Mouse (Mus musculus) 416B (cell line): ENCODE data around the gene Msantd2.

Source experiments
- DNase-seq: peaks from one replicate; pipeline ENCODE4 v3.0.0; 2011; ENCODE audit warnings: low read depth

The Msantd2 gene

DNA sequence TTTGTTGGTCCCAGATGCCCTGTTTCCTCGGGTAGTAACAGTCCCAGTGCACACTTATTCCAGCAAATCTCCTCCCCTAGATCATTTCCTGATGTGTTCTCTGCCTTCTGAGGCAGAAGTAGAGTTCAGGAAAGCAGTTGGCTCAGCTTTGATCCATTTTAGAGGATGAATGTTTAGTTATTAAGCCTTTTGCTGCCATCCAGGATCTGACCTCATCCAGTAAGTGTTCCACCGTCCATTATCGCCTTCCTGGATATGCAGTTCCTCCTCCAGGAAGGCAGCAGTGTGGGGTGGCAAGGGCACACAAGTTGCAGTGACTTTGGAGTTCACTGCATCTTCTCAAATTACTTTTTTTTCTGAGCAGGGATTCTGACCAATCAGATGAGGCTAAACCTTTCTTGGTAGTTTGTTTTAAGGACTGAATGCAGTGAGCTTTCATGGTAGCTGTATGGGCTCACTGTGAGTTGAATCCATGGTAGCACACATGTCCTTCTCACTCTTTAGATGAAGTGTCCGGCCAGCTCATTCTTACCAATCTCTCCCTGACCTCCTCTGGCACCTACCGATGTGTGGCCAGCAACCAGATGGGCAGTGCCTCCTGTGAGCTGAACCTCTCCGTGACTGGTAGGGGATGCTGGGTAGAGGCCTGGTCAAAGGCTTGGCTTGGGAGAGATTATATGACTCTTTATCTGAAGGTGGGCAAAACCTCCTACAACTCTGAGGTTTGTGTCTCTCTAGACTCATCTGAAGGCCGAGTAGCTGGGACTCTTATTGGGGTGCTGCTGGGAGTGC, 52.9 kb downstream of the Msantd2 start:
- peak; percentile 33 for DNase-seq

DNA sequence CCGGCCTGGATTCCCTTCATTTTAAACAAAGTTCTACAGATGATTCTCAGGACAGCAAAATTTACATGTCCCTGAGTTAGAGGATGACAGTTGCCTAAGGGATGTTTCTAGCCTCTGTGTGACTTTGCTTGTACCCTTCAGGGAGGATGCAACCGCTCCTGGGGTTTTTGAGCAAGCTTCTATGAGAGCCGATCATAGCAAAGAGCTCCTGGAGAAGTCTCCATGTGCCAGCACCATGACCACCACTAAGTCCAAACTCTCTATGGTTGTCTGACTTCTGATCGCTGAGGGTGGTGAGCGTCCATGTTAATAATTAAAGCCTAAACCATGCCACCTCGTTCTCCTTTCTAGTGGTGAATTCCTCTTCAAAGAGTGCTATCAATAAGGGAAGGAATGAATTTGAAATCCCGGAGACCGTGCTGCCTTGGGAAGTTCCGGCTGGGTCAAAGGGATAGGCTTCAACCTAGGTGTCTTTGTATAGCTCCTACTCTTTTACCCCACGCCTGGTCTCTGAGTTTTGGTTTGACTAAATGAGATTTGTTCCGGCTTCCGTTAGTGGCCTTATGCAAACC, 54.8 kb downstream of the Msantd2 start:
- DNase-seq, result no peak

DNA sequence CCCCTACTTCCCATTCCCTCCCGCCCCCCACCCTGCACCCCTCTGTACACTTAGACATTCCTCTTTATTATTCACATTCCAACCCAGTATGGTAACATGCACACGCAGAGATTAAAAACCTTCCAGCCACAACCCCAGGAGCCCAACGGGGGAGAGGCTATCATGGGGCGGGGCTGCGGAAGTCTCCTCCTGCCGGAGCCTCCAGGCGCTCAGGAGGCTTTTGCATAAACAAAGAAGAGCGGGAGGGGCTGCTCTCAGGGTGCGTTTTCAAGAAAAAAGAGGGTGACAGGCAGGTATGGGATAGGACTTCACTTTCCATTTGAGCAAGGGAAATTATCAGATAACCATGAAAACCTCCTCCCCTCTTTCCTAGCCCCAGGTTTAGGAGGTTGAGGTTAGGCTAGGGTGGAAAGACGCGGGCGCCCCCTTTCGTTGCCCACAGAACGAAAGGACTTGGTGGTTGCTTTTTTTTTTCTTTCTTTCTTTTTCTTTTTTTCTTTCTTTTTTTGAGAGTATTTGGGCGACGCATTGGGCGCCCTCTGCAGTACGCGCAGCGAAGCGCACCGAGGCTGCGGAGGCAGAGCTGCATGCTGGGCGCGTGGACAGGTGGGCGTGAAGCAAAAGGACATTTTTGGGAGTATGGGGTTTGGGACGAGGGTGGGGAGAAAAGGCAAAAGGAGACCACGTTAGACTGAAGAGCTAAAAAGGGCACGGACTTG, 55.5 kb downstream of the Msantd2 start:
- no peak for DNase-seq

DNA sequence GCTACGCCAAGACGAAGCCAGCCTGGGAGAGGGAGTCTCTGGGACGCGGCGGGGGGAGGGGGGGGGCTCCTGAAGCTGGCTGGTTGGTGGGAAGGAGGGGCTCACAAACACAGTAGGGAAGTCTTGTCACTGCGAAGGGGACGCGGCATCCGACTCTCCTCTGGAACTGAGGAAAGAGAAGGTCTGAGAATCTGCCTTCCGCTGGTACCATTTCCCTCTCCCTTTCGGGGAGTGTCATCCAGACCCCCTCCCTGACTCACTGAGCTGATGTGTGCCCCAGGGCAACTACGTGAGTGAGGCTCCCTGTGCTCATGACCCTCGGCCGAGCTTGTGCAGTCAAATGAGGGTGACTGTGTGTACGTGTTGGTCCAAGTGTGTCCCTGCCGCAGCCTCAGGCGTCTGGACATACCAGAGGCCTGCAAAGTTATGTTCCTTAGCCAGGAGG, 56.1 kb downstream of the Msantd2 start:
- no peak for DNase-seq

DNA sequence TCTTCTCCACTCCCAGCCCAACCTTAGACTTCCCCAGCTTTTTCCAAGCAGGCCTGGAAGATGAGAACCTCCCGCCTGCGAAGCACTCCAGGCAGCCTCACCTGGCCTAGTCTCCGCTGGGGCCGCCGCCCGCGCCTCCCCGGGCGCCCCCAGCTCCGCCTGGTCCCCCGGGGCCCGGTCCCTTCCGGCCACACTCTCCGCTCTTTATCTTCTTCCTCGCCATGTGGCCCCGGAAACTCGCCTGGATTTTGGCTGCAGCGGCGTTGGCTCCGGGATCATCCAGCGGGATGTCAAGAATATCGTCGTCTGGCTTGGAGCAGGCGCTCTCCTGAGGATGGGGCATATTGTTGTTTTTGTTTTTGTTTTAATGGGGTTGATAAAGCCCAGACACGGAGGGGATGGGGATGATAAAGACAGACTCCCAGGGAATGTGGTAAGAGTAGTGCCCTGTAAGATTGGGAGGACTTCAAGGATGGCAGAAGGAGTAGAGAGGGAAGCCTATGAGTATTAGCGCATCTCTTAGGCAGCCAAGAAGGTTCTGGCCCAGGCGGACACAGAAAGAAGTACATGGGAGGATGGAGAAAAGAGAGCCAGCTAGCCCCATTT, 56.8 kb downstream of the Msantd2 start:
- no peak for DNase-seq

DNA sequence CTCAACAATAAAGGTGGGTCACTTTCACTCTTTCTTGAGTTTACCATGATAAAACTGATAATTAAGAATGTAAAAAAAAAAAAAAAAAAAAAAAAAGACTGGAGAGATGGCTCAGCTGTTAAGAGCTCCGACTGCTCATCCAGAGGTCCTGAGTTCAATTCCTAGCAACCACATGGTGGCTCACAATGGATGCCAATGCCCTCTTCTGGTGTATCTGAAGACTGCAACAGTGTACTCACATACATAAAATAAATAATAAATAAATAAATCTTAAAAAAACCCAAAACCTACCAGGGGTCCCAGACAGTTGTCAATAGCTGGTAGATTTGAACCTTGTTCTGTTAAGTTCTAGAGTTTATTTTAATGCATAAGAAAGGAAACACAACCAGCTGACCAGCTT, 57.8 kb downstream of the Msantd2 start:
- DNase-seq, result peak; percentile 44

DNA sequence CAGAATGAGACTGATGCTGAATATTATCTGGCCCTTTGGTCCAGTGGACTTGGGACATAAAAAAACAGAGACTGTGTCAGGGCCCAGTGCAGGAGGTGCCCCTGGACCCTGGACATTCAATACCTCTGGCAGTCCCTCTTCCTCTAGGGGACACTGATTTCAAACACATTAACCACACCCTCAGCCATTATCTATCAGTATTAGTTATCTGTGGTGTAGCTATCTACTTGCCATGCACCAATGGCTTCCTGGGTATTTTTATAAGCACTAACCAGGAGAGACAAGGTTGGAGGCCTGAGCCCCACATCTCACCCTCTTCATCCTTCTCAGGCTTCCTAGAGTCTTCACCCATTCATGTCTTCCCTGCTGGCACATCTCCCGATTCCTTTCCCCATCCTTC, 61.3 kb downstream of the Msantd2 start:
- no peak for DNase-seq

DNA sequence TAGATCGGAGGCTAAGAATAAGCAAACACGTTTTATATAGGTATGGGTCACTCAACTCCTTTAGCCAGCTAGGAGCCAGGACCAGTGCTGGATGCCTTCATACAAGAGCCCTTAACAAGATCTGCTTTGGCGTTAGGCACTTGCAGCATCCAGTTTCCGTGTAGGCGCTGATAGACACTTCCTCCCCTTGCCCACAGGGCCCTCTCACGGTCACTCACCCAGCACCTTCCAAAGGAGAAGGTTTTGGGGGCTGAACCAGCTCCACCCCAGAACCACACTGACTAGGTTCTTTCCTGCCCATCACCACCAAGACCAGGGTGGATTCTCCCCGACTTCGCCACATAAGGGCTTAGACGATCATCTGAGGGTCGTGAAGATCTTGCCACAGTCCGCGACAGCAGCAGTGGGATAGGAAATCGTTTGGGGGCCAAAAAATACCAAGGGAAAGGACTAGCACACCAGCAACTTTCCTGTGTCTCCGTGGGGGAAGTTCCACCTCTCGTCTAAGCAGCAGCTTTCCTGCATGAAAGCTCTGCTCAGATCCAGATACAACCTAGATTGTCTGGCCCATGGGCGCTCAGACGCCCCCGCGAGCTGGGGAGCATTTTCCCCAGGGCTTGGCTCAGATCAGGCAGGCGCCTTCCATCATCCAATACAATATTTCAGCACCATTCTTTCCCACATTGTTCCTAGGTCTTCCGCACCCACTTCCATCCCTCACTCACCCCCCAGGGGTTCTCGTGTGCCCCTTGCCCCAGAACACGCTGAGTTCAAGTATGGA, 62.8 kb downstream of the Msantd2 start:
- peak; percentile 73 for DNase-seq

DNA sequence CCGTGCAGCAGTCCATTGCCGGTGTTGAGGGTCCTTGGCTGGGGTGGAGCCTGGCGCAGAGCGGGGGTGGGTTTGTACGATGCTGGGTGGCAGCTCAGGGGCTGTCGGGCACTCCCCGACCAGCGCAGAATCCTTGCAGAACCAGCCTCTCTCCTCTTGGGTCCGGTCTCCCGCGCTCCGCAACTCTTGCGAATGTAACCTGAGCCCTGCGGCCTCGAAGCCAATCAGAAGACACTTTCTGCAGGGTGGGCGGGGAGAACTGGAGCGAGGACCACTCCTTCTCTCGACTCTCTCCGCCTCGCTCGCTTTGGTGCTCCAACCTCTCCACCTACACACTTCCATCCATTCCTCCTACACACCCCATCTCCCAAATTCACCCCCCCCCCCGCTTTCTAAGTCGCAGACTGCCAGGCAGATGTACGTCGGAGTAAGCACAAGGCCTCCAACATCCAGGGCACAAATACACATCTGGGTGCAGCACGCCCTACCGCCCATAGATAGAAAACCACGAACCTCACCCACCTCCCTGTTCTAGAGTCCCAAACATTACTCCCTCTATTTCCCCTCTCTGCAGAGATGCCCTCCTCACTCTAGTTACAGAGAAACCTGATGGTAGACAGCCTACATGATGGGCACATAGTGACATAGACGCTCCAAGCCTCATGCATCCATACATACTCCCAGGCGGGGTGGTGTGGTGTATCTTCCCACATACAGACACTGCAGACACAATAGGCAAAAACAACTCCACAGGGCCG, 63.6 kb downstream of the Msantd2 start, which contains the start of gene Nrgn:
Gene Nrgn, minus strand, starts transcription at position 369 of the 758 bp plus-strand sequence.
- DNase-seq, result peak; percentile 91

DNA sequence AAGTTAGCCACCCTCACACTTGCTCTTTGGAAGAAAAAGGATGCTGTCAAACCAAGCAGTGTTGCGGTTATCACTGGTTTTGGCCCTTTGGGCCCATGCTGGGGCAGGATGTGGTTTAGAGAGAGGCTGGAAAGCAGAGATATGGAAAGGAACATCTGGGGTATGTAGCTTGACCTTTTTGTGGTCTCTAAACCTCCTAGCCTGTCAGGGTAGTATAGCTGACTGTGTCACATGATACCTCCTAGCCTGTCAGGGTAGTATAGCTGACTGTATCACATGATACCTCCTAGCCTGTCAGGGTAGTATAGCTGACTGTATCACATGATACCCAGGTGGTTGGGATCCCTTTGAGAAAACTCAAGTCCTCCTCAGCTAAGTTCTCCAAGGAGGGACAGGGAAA, 65.2 kb downstream of the Msantd2 start:
- peak; percentile 98 for DNase-seq

DNA sequence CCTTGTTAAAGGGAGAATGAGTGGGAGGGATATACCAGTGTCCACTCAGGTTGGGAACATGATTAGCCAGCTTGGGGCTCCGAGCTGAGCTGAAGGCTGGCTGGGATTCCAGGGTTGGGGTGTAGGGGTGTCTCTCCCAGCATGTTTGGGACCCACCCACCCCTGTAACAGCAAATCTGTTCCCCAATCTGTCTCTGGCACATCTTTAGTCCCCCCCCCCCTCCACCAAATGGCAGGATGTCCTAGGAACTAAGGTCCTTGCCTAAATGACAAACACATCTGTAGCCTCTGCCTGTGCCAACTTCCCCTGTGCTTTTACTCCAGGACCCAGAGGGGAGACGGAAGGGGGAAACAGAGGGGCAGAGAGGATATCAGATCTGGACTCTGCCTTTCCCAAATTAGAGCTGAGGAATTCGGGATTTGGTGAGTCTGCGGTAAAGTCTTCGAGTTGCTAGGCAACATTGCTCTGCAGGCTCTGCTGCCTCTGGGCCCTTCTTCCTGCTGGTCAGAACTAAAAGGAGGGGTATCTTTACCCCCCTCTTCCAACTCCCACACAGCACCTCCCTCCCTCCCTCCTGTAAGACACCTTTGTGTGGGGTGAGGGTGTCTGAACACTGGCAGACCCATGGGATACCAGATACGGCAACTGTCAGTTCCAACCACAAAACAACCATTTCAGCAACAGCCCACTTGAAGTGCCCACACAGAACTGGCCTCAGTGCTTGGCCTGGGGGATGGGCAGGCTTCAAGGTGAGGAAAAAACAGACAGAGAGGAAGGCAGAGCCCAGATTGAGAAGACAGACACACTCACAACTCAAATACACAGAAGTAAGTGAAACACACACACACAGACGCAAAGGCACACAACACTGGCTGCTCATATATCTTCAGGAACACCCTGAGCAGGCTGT, 66.0 kb downstream of the Msantd2 start, which contains the start of gene Siae:
Gene Siae, plus strand, starts transcription at position 861 of the 911 bp plus-strand sequence.
- DNase-seq, result no peak

DNA sequence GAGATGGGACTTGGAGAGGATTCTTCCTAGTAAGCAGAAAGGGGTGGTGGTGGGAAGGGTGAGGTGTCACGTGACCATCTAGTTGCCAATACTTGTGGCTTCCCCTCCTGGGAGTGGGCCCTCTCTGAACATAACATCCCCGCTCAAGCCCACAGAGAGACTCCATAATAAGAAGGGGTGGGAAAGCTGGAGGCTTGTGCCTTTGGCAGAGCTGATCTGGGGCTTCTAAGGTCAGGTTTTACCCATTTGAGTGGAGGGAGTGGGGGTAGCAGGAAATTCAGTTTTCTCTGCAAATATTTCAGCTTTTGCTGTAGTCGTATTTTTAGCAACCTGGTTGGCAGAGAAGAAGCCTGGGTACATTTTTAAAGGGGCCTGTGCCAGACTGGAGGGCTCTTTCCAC, 67.2 kb downstream of the Msantd2 start:
- no peak for DNase-seq

DNA sequence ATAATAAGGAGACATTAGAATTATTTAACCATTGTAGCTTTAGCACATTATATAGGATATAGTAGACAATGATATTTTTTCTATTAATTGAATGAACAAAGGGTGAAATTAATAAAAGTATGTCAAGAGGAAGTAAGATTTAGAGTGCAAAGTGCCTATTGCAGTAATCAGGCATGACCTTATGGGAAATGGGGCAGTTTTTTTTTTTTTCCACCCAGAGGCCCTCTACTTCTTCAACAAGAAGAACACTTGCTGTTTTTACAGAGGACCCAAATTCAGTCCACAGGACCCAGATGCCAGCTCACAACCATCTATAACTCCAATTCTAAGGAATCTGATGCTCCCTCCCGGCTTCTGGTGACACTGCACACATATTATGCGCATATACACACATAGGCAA, 71.5 kb downstream of the Msantd2 start:
- DNase-seq, result no peak

DNA sequence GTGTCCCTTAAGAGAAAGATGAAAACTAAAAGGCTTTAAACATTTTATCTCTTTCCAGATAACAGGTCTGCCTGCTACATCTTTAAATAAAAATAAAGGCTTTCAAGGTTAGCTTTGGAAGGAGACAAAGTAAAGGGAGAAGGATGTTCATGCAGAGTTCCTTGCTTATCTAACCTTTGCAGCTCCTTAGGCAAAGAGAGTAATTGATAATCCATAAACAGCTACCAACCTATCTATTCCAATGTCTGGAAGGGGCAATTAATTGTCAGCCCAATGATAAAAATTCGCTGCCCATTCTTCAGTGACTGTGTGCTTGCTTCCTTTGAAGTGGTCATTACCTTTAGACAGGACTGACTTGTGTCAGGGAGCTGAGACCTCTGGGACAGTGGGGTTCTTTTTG, 74.7 kb downstream of the Msantd2 start:
- no peak for DNase-seq

DNA sequence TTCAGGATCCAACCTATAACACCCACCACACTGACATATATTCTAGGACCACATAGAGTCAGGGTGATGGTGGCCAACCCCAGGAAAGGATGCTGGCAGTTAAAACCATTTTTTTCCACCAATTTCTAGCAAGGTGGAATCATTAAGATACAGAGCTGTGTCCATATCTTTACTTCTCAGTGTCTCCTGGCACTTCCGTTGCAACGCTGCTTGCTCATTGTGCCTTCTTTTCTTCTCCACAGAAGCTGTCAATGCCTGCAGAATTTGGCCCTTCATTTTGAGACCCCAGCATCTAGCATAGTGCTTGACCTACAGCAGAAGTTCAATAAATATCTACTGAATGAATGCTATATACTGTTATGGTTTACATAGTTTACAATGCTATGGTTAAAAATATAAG, 77.9 kb downstream of the Msantd2 start:
- DNase-seq, result no peak

DNA sequence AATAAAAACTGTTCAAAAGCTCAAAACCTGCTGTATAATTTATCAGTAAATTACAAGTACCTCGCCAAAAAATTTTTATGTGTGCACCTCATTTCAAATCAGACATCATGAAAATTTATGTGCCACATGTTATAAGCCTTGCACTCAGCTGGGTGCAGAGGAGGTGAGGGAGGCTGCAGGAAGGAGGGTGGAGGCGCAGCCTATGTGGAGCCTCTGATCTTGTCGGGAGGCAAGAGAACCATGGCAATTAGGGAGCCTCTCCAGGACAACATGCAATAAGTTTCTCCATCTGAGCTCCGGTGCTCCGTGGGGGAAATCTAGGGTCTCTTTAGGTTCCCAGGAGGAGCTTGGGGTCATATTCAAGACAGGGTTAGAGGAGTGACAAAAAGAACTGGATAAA, 78.3 kb downstream of the Msantd2 start:
- no peak for DNase-seq

DNA sequence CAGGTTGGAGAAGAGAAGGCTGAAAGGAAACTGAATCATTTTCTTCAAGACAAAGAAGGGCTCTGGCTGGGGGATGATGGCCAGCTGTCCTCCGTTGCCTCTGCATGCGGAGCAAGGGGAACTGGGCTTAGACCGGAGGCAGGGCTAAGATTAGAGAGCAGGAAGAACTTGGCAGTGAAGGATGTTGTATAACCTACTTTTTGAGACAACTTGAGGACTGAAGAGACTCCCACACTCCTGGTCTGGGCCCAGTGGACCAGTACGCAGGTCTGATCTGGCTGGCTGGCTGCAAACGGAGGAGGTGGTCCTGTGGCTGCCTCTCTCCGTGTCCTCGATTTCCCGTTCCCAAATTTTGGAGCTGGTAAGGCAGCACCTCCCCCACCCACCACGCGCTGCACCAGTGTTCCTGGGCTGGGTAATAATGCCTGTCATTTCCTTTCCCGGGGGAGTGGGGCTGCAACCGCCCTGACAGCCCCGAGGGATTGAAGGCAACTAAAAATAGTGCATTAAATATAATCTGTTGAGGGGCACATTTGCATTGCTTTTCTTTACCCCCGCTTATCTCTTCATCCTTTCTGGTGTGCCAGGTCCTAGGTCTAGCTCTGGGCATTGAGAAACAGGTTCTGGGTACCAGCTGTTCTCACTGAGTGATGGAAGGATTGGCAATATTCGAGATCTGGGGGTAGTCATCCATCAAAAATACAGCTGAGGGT, 78.9 kb downstream of the Msantd2 start:
- peak; percentile 69 for DNase-seq

DNA sequence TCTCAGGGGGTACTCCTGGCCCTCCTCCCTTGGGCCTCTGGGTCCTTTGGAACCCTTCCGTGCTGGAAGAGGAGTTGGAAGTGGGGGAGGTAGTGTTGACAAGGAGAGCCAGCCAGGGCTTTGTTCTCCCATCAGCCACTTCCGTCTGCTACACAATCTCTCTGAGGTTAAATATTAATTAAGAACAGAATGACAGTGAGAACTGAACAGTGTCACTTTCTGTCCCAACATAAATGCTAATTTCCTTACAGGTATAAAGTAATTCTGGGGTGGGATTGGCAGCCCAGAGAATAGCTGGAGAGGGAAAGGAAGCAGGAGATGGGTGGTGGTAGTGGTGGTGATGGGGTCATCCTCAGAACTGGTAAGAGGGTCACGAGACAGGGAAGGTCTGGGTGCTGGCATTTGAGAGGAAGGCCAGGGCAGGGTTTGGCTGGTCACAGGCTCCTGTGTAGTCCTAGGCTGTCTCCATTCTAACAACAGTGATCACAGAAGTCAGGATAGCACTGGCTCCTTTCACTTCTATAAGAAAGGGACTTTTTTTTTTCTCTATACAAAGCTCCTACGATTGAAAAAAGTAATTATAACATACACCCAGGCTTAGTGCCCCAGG, 79.6 kb downstream of the Msantd2 start:
- DNase-seq, result no peak
